Mouse (Mus musculus): ENCODE measurements around the gene Fam71e1.

DNA sequence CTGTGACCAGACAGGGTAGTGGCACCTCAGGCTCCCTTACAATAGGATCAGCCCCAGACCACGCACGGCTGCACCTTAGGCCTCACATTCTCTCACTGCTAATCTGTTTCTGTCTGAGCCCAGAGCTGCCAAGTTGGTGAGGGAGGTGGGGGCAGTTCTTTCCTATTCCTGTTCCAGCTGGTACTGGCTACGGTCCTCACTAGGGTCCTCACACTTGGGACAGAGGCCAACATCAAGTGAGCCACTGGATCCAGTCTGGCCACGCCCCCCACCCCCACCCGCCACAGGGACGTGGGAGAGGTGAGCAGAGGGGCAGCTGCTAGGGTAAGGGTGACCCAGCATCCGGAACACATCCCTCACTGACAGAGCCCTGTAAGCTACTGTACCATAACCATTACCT lies 40.6 kb downstream of the Fam71e1 start:
- TF ChIP-seq CTCF (IDR thresholded peaks at IDR 0.05; ENCODE audit: extremely low read depth, insufficient read depth, insufficient read length, insufficient replicate concordance) = no peak
- no peak for TF ChIP-seq POLR2A (IDR thresholded peaks at IDR 0.05; ENCODE audit: low read depth, low read length)

Measured in spleen, adult 2 months (tissue).